Mouse (Mus musculus) heart, adult 2 months (tissue): ENCODE results near the gene Zbtb17. TPM values are rescaled to one million over a fixed set of nuclear protein-coding genes. Genes with fewer than 3 reads are reported as not detected.
A peak's percentile ranks its signal among the peaks of the same experiment; 100 is the strongest.

Experiments used
- DNase-seq, 2 experiments: peaks; one replicate each; pipeline ENCODE4 v3.0.0; 2021
- H3K27ac ChIP-seq: fragments of 200-600 bp; 2 replicates; pipeline ENCODE4 v1.8.1; 2022
- H3K27me3 ChIP-seq: fragments of 200-500 bp; 2 replicates; pipeline ENCODE4 v1.6.1; 2012; ENCODE audit warnings: mild to moderate bottlenecking, low read length, inconsistent platforms, mixed read lengths; ENCODE audit not compliant: control insufficient read depth, insufficient read depth
- H3K36me3 ChIP-seq: fragments of 200-500 bp; 2 replicates; pipeline ENCODE4 v1.6.1; 2012; ENCODE audit warnings: low read length, inconsistent platforms; ENCODE audit not compliant: control insufficient read depth, insufficient read depth
- H3K4me1 ChIP-seq: fragments of 200-500 bp; 2 replicates; pipeline ENCODE4 v1.6.1; 2011; ENCODE audit warnings: low read length; ENCODE audit not compliant: control insufficient read depth, insufficient read depth
- H3K4me3 ChIP-seq: fragments of 200-600 bp; 2 replicates; pipeline ENCODE4 v1.8.1; 2022
- H3K79me2 ChIP-seq: fragments of 200-500 bp; replicated peaks from 2 replicates; pipeline ENCODE4 v1.6.1; 2012; ENCODE audit warnings: mild to moderate bottlenecking, inconsistent platforms, low read length, moderate library complexity, mixed read lengths; ENCODE audit not compliant: control insufficient read depth, insufficient read depth
- H3K9ac ChIP-seq: fragments of 200-500 bp; 2 replicates; pipeline ENCODE4 v1.6.1; 2012; ENCODE audit warnings: low read depth, mild to moderate bottlenecking, control low read depth, inconsistent platforms, low read length, mixed read lengths
- CTCF ChIP-seq: fragments of 200-600 bp; IDR thresholded peaks from 2 replicates; pipeline ENCODE4 v1.8.1; 2022; ENCODE audit warnings: antibody characterized with exemption, mild to moderate bottlenecking, moderate library complexity
- EP300 ChIP-seq: fragments of 200-500 bp; IDR thresholded peaks from 2 replicates; pipeline ENCODE4 v1.6.1; 2011; ENCODE audit warnings: low read depth, low read length, control low read depth; ENCODE audit not compliant: insufficient read depth
- POLR2A ChIP-seq: fragments of 200-500 bp; IDR thresholded peaks from 2 replicates; pipeline ENCODE4 v1.6.1; 2011; ENCODE audit warnings: mild to moderate bottlenecking, low read depth, low read length, control low read depth; ENCODE audit not compliant: insufficient read depth
- WGBS: fragments of 180-500 bp; shearing (Covaris S2); methylation state at CpG from one replicate; pipeline ENCODE4 v1.1.7; 2018; 5-methylcytosine and 5-hydroxymethylcytosine counted together
- intact Hi-C: fragments of 180-260 bp; cut with DNase I; formaldehyde crosslinking; loops from one replicate; pipeline ENCODE4 v1.15.1; 2025
- polyA plus RNA-seq: library from polyadenylated mRNA; depleted of rRNA; stranded (reverse); fragments of >200 nt; gene quantifications from 2 replicates; pipeline ENCODE4 v1.2.3, GENCODE M21; 2012
- total RNA-seq, 2 experiments: library from RNA; stranded (reverse); gene quantifications; 2 replicates each; pipeline ENCODE4 v1.2.3; 2021

Zbtb17 gene
- total and polyA plus RNA-seq, 3 experiments = 22.9 to 26.4 (median 23.3) TPM

DNA sequence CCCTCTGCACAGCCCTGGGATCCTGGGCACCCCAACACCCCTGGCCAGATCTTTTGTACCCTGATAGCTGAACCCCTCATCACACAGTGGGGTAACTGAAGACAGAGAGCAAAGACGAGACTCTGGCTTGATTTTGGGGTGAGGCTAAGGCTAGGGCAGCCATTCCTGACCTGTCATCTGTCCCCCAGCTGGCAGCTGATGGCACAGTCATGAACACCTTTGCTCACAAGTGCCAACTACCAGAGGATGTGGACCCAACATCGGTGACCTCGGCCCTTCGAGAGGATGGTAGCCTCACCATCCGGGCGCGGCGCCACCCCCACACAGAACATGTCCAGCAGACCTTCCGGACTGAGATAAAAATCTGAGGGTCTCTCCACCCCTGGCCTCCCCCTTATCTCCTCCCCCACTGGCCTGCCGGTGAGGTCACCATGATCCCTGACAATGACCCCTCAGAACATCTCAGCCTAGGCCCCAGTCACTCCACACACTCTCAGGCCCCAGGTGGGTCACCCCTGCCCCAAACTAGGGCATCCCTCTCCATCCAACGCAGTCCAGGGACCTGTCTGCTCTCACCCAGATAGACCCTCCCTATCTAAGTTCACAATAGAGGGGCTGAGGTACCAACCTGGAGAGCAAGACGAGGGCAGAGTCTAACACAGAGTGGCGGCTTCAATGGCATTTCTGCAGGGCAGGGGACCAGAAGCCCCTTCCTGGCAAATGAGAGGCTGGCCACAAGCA, 20.6 kb upstream of the Zbtb17 start:
- Histone ChIP-seq H3K27ac (peak overlapping the region; percentile 96), H3K36me3 (no peaks in the 10 kb centered on the region), H3K9ac (peak overlapping the region; percentile 85), H3K4me3 (peak overlapping the region; percentile 59), H3K79me2 (no peaks in the 10 kb centered on the region), H3K27me3 (no peaks in the 10 kb centered on the region), H3K4me1 (peaks cover 3% of the 10 kb centered on the region; the same call in 1 of the 2 replicates)
- DNase-seq = no peak
- no peak for TF ChIP-seq EP300
- no peak for TF ChIP-seq CTCF
- peak; percentile 46 for TF ChIP-seq POLR2A
- intact Hi-C loops = no loop called here
- WGBS = 65% methylated on average over 13 of the region's 13 CpGs

- intact Hi-C loops = no loop called here
- H3K36me3 ChIP-seq = no peaks in the 10 kb centered on the region
- no peaks in the 10 kb centered on the region for H3K79me2 ChIP-seq
- peak overlapping the region; percentile 90 for H3K27ac ChIP-seq
- WGBS = 4% methylated on average over 36 of the region's 36 CpGs
- peaks cover 3% of the 10 kb centered on the region; the same call in 1 of the 2 replicates for H3K4me1 ChIP-seq
- H3K4me3 ChIP-seq = peak overlapping the region; percentile 38
- DNase-seq = peak; percentile 75 to 82
- TF ChIP-seq CTCF (peak; percentile 21; the same call in 1 of the 2 replicates), EP300 (peak; percentile 80), POLR2A (peak; percentile 82)
- H3K27me3 ChIP-seq = no peaks in the 10 kb centered on the region
- H3K9ac ChIP-seq = peak overlapping the region; percentile 35
Measured at GRCm38 (mm10) chr4:141425484-141426479, 18.7 kb upstream of the Zbtb17 start.

- Histone ChIP-seq H3K4me3 (no peak overlapping the region), H3K36me3 (no peaks in the 10 kb centered on the region), H3K79me2 (no peaks in the 10 kb centered on the region), H3K27me3 (no peaks in the 10 kb centered on the region), H3K4me1 (peaks cover 3% of the 10 kb centered on the region; the same call in 1 of the 2 replicates), H3K9ac (0 out of 2 replicates have a peak overlapping the region, but pooled peaks have one; percentile 10), H3K27ac (peak overlapping the region; percentile 90)
- WGBS = 57% methylated on average over 10 of the region's 10 CpGs
- TF ChIP-seq CTCF (no peak), EP300 (0 out of 2 replicates have a peak, but pooled peaks have one; percentile 37), POLR2A (peak; percentile 59)
- intact Hi-C loops = no loop called here
- no peak for DNase-seq
Measured at GRCm38 (mm10) chr4:141426796-141427745, 17.4 kb upstream of the Zbtb17 start.

- TF ChIP-seq POLR2A = peak; percentile 71
- peak; percentile 16; the same call in 1 of the 2 replicates for TF ChIP-seq EP300
- no peak for TF ChIP-seq CTCF
- H3K36me3 ChIP-seq = no peaks in the 10 kb centered on the region
- no peak overlapping the region for H3K9ac ChIP-seq
- no peaks in the 10 kb centered on the region for H3K27me3 ChIP-seq
- H3K79me2 ChIP-seq = no peaks in the 10 kb centered on the region
- whole genome bisulfite sequencing = 73% methylated on average over 13 of the region's 13 CpGs
- H3K4me1 ChIP-seq = peaks cover 3% of the 10 kb centered on the region; the same call in 1 of the 2 replicates
- H3K27ac ChIP-seq = no peak overlapping the region; the same call in 1 of the 2 replicates
- H3K4me3 ChIP-seq = no peak overlapping the region
- DNase-seq = no peak
- intact Hi-C loops = no loop called here
Measured at GRCm38 (mm10) chr4:141427921-141428320, 16.5 kb upstream of the Zbtb17 start.

DNA sequence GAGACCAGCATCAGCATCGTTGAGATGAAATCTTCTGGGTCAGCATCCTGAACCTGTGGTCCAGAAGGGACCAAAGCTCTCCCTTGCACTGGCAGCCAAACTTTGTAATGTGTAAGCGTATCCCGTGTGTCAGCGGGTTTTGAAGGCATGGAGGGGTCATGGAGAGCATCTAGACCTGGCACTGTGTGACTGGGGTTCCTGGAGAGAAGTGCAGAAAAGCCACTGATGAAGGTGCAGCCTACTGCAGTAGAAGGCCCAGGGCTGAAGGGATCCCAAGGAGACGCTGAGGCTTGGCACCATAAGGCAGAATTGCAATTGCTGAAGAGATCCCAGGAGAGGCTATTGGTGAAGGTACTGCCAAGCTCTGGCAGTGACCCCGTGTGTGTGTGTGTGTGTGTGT, 15.1 kb upstream of the Zbtb17 start:
- peak; percentile 38 for TF ChIP-seq POLR2A
- no peak for TF ChIP-seq EP300
- TF ChIP-seq CTCF = no peak
- Histone ChIP-seq H3K79me2 (no peaks in the 10 kb centered on the region), H3K4me3 (no peak overlapping the region), H3K36me3 (no peaks in the 10 kb centered on the region), H3K27ac (no peak overlapping the region), H3K27me3 (no peaks in the 10 kb centered on the region), H3K9ac (no peak overlapping the region), H3K4me1 (peaks cover 3% of the 10 kb centered on the region; the same call in 1 of the 2 replicates)
- WGBS = 64% methylated on average over 6 of the region's 6 CpGs
- DNase-seq = no peak
- intact Hi-C loops = no loop called here
